Mouse (Mus musculus) natural killer cell, adult 2 months (primary cell): ENCODE data around the gene Tm4sf4.

ENCODE experiments used
- DNase-seq, 2 experiments: peaks; one replicate each; pipeline ENCODE4 v3.0.0; 2022; ENCODE audit warnings: low spot score in 2 of 2

Gene Tm4sf4

GRCm38 (mm10) chr3:57474421-57474820 lies 49.3 kb downstream of the Tm4sf4 start:
- no peak for DNase-seq

- no peak for DNase-seq
Measured at GRCm38 (mm10) chr3:57480640-57481039, 55.5 kb downstream of the Tm4sf4 start.

GRCm38 (mm10) chr3:57481981-57482380 lies 56.9 kb downstream of the Tm4sf4 start:
- DNase-seq, result no peak

- DNase-seq, result no peak
Measured at GRCm38 (mm10) chr3:57486068-57486467, 61.0 kb downstream of the Tm4sf4 start.

GRCm38 (mm10) chr3:57487455-57488153 lies 62.5 kb downstream of the Tm4sf4 start:
- no peak for DNase-seq
